Mouse (Mus musculus): ENCODE results near the gene Zfp541.

The Zfp541 gene

GRCm38 (mm10) chr7:16128899-16129298 is 67.3 kb downstream of the Zfp541 start:
- no peak for DNase-seq (ENCODE audit: low spot score)

- DNase-seq (ENCODE audit: low spot score): peak; percentile 91
Observed at GRCm38 (mm10) chr7:16129421-16129845, 67.8 kb downstream of the Zfp541 start, which contains the start of gene Slc8a2. Slc8a2 (plus strand) TSS chr7:16129826.

- peak; percentile 74 for DNase-seq (ENCODE audit: low spot score)
Observed at GRCm38 (mm10) chr7:16129846-16130691, 68.5 kb downstream of the Zfp541 start.

- DNase-seq (ENCODE audit: low spot score): no peak
Observed at GRCm38 (mm10) chr7:16130956-16131634, 69.5 kb downstream of the Zfp541 start.

- no peak for DNase-seq (ENCODE audit: low spot score)
Observed at GRCm38 (mm10) chr7:16132161-16132581, 70.6 kb downstream of the Zfp541 start.

- DNase-seq (ENCODE audit: low spot score): no peak
Observed at GRCm38 (mm10) chr7:16132926-16133325, 71.3 kb downstream of the Zfp541 start.

GRCm38 (mm10) chr7:16133691-16134090 is 72.1 kb downstream of the Zfp541 start:
- no peak for DNase-seq (ENCODE audit: low spot score)

- no peak for DNase-seq (ENCODE audit: low spot score)
Observed at GRCm38 (mm10) chr7:16134951-16135392, 73.4 kb downstream of the Zfp541 start.

Measured in testis, postnatal 10 days (tissue).